Mouse (Mus musculus) c-Kit-positive CD71-negative TER-119-negative erythroid progenitor cells, embryonic 14.5 days (primary cell): ENCODE data around the gene Xndc1.
A peak's percentile ranks its signal among the peaks of the same experiment; 100 is the strongest.

Source experiments
- DNase-seq: peaks from one replicate; pipeline ENCODE4 v3.0.0-alpha.2; 2013; ENCODE audit warnings: low read depth

The Xndc1 gene

GRCm38 (mm10) chr7:102081784-102082183 lies 16.5 kb downstream of the Xndc1 start:
- DNase-seq = no peak

- DNase-seq = no peak
These were observed 17.5 kb downstream of the Xndc1 start, which contains the start of gene Trpc2 for GRCm38 (mm10) chr7:102082816-102083215. Gene Trpc2, plus strand, starts transcription at chr7:102083116.

- no peak for DNase-seq
These were observed 18.9 kb downstream of the Xndc1 start for GRCm38 (mm10) chr7:102084041-102084696.

GRCm38 (mm10) chr7:102087336-102087735 lies 22.0 kb downstream of the Xndc1 start:
- no peak for DNase-seq

- DNase-seq = peak; percentile 29
These were observed 34.7 kb downstream of the Xndc1 start for GRCm38 (mm10) chr7:102099760-102100661.

GRCm38 (mm10) chr7:102100868-102101267 lies 35.6 kb downstream of the Xndc1 start:
- no peak for DNase-seq

- no peak for DNase-seq
These were observed 36.2 kb downstream of the Xndc1 start, which contains the start of gene Art1 for GRCm38 (mm10) chr7:102101487-102101886. Gene Art1, plus strand, starts transcription at chr7:102101743.

GRCm38 (mm10) chr7:102102241-102102640 lies 36.9 kb downstream of the Xndc1 start:
- DNase-seq = no peak

GRCm38 (mm10) chr7:102102696-102103095 lies 37.4 kb downstream of the Xndc1 start:
- DNase-seq = no peak

- no peak for DNase-seq
These were observed 38.2 kb downstream of the Xndc1 start for GRCm38 (mm10) chr7:102103555-102103954.

GRCm38 (mm10) chr7:102104126-102104525 lies 38.8 kb downstream of the Xndc1 start:
- no peak for DNase-seq

- no peak for DNase-seq
These were observed 41.4 kb downstream of the Xndc1 start for GRCm38 (mm10) chr7:102106700-102107141.

GRCm38 (mm10) chr7:102108206-102108605 lies 42.9 kb downstream of the Xndc1 start:
- no peak for DNase-seq

- DNase-seq = no peak
These were observed 43.9 kb downstream of the Xndc1 start, which contains the start of gene Art5 for GRCm38 (mm10) chr7:102109171-102109570. Gene Art5, minus strand, starts transcription at chr7:102109489.

GRCm38 (mm10) chr7:102109746-102110145 lies 44.4 kb downstream of the Xndc1 start:
- no peak for DNase-seq

GRCm38 (mm10) chr7:102113151-102113729 lies 47.9 kb downstream of the Xndc1 start:
- DNase-seq = no peak

- DNase-seq = no peak
These were observed 51.4 kb downstream of the Xndc1 start, which contains the start of gene Chrna10 for GRCm38 (mm10) chr7:102116579-102117331. Gene Chrna10, minus strand, starts transcription at chr7:102116828.

- DNase-seq = no peak
These were observed 52.1 kb downstream of the Xndc1 start for GRCm38 (mm10) chr7:102117382-102117781.

- no peak for DNase-seq
These were observed 55.0 kb downstream of the Xndc1 start for GRCm38 (mm10) chr7:102120326-102120725.

- DNase-seq = no peak
These were observed 67.1 kb downstream of the Xndc1 start for GRCm38 (mm10) chr7:102132395-102132794.
